Mouse (Mus musculus): ENCODE measurements at regions not wholly inside any gene's neighbourhood (a gene's known extent, or its start where the extent isn't known, plus 50 kb on each side); places are given as distances from the start of the nearest gene placed in this dataset.

DNA sequence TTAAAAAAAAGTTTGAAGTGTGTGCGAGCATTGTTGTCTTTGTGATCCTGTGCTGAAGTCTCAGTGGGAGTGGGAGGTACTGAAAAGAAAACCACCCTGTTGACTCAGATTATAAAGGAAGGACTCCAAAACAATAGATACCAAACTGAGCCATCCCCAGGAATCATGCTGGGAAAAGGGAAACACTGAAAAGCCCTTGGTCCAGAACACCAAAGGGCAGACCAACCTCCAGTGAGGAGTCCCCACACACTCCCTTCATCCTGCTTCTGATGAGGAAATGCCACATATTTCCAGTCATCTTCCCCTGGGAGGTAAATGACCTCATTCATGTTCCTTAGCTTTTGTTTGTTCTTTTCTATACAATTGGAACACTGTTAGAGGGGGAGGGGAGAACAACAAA lies 502.9 kb downstream of the Epm2a start:
- no peaks in the 10 kb centered on the region for H3K27me3 ChIP-seq (ENCODE audit: control insufficient read depth in 1 of 2, insufficient read depth in 2 of 2, low read length in 2 of 2)

DNA sequence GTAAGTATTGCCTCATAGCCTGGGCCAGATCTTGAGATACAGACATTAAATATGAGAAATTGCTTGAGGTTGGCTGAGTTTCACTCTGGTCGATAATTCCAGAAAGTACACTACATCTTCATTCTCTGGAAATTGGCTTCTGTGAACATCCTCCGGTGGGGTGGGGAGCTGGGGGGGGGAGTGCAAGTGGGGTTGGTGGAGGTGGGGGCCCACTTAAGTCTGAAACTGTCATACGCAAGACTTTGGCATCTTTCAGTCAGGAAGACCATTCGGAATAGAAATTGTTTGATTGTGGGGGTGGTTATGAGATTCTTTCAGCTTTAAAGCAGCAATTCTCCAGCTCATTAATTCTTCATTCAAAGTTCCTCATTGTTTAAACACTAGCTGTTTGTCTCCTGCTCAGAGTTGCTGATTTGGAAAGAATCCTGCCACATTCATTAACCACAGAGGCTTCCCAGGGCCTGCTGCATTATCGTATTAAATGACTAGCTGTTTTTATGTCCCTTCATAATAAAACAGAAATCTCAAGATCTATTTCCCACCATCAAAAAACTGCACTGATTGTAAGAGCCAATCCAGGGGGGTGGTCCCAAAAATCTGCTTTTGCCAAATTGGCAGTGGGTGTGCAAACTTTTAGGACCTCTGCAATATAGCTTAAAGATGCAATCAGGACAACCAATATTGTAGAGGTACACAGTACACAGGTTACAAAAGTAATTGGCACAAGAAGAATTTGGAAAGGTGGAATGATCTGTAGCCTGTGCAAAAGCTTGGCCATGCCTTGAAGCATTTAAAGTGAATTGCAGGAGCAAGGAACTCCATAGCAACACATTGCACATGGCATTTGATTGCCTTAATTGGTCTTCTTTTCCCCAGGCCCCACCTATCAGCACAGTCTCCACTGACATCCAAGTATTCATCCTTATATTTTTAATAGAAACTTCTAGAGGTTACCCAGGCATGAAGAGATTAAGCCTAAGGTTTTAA lies 532.2 kb downstream of the Epm2a start:
- no peak overlapping the region for H3K27ac ChIP-seq (ENCODE audit: control insufficient read depth, low read depth, low read length)
- H3K36me3 ChIP-seq (ENCODE audit: control insufficient read depth in 1 of 2, insufficient read depth in 2 of 2, low read length in 2 of 2): no peaks in the 10 kb centered on the region
- no peak for DNase-seq (ENCODE audit: low read depth, low spot score)
- TF ChIP-seq CHD2 (IDR thresholded peaks at IDR 0.05; ENCODE audit: low read length): no peak
- no peak for TF ChIP-seq TBP (IDR thresholded peaks at IDR 0.05; ENCODE audit: low read depth, low read length)
- no peak for TF ChIP-seq TCF12 (IDR thresholded peaks at IDR 0.05; ENCODE audit: low read depth, low read length)
- TF ChIP-seq NRF1 (IDR thresholded peaks at IDR 0.05; ENCODE audit: insufficient read depth, low read depth, low read length, poor library complexity, severe bottlenecking): no peak
- TF ChIP-seq UBTF (IDR thresholded peaks at IDR 0.05; ENCODE audit: borderline replicate concordance, insufficient read depth, low read depth, low read length): no peak
- TF ChIP-seq SMC3 (IDR thresholded peaks at IDR 0.05; ENCODE audit: low read depth, low read length): no peak
- no peak for TF ChIP-seq RAD21 (IDR thresholded peaks at IDR 0.05; ENCODE audit: low read depth, low read length)
- TF ChIP-seq MEF2A (IDR thresholded peaks at IDR 0.05; ENCODE audit: extremely low read depth, insufficient replicate concordance, low read depth, low read length, poor library complexity, severe bottlenecking): no peak
- TF ChIP-seq CHD1 (IDR thresholded peaks at IDR 0.05; ENCODE audit: low read depth, low read length): no peak
- TF ChIP-seq POLR2AphosphoS5 (IDR thresholded peaks at IDR 0.05; ENCODE audit: borderline replicate concordance, low read depth, low read length): no peak
- no peak for TF ChIP-seq ZMIZ1 (IDR thresholded peaks at IDR 0.05; ENCODE audit: low read depth, low read length)
- TF ChIP-seq TAL1 (IDR thresholded peaks at IDR 0.05; ENCODE audit: low read length): no peak
- TF ChIP-seq NELFE (IDR thresholded peaks at IDR 0.05; ENCODE audit: low read depth, low read length): no peak
- no peak for TF ChIP-seq USF1 (IDR thresholded peaks at IDR 0.05; ENCODE audit: low read depth, low read length)
- TF ChIP-seq ZNF384 (IDR thresholded peaks at IDR 0.05; ENCODE audit: low read depth, low read length): no peak
- TF ChIP-seq MYB (IDR thresholded peaks at IDR 0.05; ENCODE audit: low read depth, low read length): no peak
- TF ChIP-seq KAT2A (conservative IDR thresholded peaks at IDR 0.05; ENCODE audit: low read depth, low read length): no peak
- TF ChIP-seq ZC3H11A (IDR thresholded peaks at IDR 0.05; ENCODE audit: low read depth, low read length): no peak
- H3K79me2 ChIP-seq (ENCODE audit: control insufficient read depth, insufficient read depth, low read length, poor library complexity): no peaks in the 10 kb centered on the region
- H3K9ac ChIP-seq (ENCODE audit: control insufficient read depth, low read depth, low read length, poor library complexity, severe bottlenecking): no peak overlapping the region
- H3K9me3 ChIP-seq (replicated peaks; ENCODE audit: insufficient read depth, low read length): no peaks in the 10 kb centered on the region
- H3K4me3 ChIP-seq (ENCODE audit: control insufficient read depth in 1 of 2, insufficient read depth in 1 of 2, low read depth in 2 of 2, low read length in 2 of 2): no peak overlapping the region
- no peaks in the 10 kb centered on the region for H3K4me1 ChIP-seq (ENCODE audit: control insufficient read depth in 1 of 2, insufficient read depth in 2 of 2, low read length in 2 of 2)
- H3K27me3 ChIP-seq (ENCODE audit: control insufficient read depth in 1 of 2, insufficient read depth in 2 of 2, low read length in 2 of 2): no peaks in the 10 kb centered on the region

More for the DNA sequence above, 502.9 kb downstream of the Epm2a start:
- H3K27ac ChIP-seq (ENCODE audit: control insufficient read depth, low read depth, low read length): no peak overlapping the region
- H3K4me1 ChIP-seq (ENCODE audit: control insufficient read depth in 1 of 2, insufficient read depth in 2 of 2, low read length in 2 of 2): no peaks in the 10 kb centered on the region
- no peak overlapping the region for H3K9ac ChIP-seq (ENCODE audit: control insufficient read depth, low read depth, low read length, poor library complexity, severe bottlenecking)
- TF ChIP-seq SMC3 (IDR thresholded peaks at IDR 0.05; ENCODE audit: low read depth, low read length) (no peak), USF1 (IDR thresholded peaks at IDR 0.05; ENCODE audit: low read depth, low read length) (no peak), ETS1 (IDR thresholded peaks at IDR 0.05; ENCODE audit: low read depth, low read length) (no peak), TAL1 (IDR thresholded peaks at IDR 0.05; ENCODE audit: low read length) (no peak), SIN3A (IDR thresholded peaks at IDR 0.05; ENCODE audit: low read length) (no peak), NELFE (IDR thresholded peaks at IDR 0.05; ENCODE audit: low read depth, low read length) (no peak), KAT2A (conservative IDR thresholded peaks at IDR 0.05; ENCODE audit: low read depth, low read length) (no peak), MYB (IDR thresholded peaks at IDR 0.05; ENCODE audit: low read depth, low read length) (no peak)
- no peak overlapping the region for H3K4me3 ChIP-seq (ENCODE audit: control insufficient read depth in 1 of 2, insufficient read depth in 1 of 2, low read depth in 2 of 2, low read length in 2 of 2)
- DNase-seq (ENCODE audit: low read depth, low spot score): no peak
- no peaks in the 10 kb centered on the region for H3K9me3 ChIP-seq (replicated peaks; ENCODE audit: insufficient read depth, low read length)
- H3K36me3 ChIP-seq (ENCODE audit: control insufficient read depth in 1 of 2, insufficient read depth in 2 of 2, low read length in 2 of 2): no peaks in the 10 kb centered on the region
- no peaks in the 10 kb centered on the region for H3K79me2 ChIP-seq (ENCODE audit: control insufficient read depth, insufficient read depth, low read length, poor library complexity)

Measured in MEL (cell line).